Mouse (Mus musculus) Patski (cell line): Measurements from ENCODE around the gene Hba-x. TPM values are rescaled to one million over a fixed set of nuclear protein-coding genes. Genes with fewer than 3 reads are reported as not detected.
"Not testable (repeated sequence)": the region's sequence is repeated elsewhere in the genome, so short reads cannot be mapped to it uniquely, and the experiment has no call there.

Experiments used
- ATAC-seq: fragments of 100-300 bp; one replicate; pipeline ENCODE4 v1.8.0; 2021
- CTCF ChIA-PET: fragments of 350-600 bp; sonication (Branson Sonifier 250); formaldehyde crosslinking; loops from one replicate; lab custom pipeline; 2022; ENCODE audit warnings: inconsistent platforms; lab: Charles Lee
- POLR2A ChIA-PET: fragments of 350-600 bp; sonication (Branson Sonifier 250); formaldehyde crosslinking; loops from one replicate; lab custom pipeline; 2022; ENCODE audit warnings: antibody characterized with exemption, inconsistent platforms; lab: Charles Lee
- DNase-seq: peaks from one replicate; pipeline ENCODE4 v3.0.0-alpha.2; 2011; ENCODE audit warnings: low read depth, low spot score
- H3K27me3 ChIP-seq: fragments of 371-371 bp; one replicate; pipeline ENCODE4 v1.5.1; 2021
- CTCF ChIP-seq: fragments of 100-300 bp; IDR thresholded peaks from one replicate; pipeline ENCODE4 v1.5.1; 2021
- in situ Hi-C: fragments of 300-500 bp; cut with MboI; formaldehyde crosslinking; loops from 3 replicates; pipeline ENCODE4 v1.11.1; 2018; ENCODE audit warnings: low pct_unique_long_range_greater_than_20kb, mixed read lengths
- polyA plus RNA-seq: library from polyadenylated mRNA; unstranded; gene quantifications from one replicate; pipeline ENCODE4 v1.2.3, GENCODE M21; 2021

Hba-x gene
- polyA plus RNA-seq, 1 experiment from 2014 or later = not detected

GRCm38 (mm10) chr11:32266776-32267175, 9.4 kb upstream of the Hba-x start:
- POLR2A ChIA-PET = interaction anchor here (0.8 to 2.3 kb wide), 2 partner anchors 10 to 40 kb away, joined by 4 to 9 read pairs; partner anchors contain the start of gene Mpg
- no peak for DNase-seq
- in situ Hi-C loops = no loop called here
- no peak for ATAC-seq
- CTCF ChIA-PET = no interaction called here
- H3K27me3 ChIP-seq = peaks cover 13% of the 10 kb centered on the region
- no peak for TF ChIP-seq CTCF

- ATAC-seq (peak; percentile 90), DNase-seq (peak; percentile 37)
- no peak for TF ChIP-seq CTCF
- ChIA-PET CTCF (no interaction called here), POLR2A (interaction anchor here (0.8 to 2.3 kb wide), 2 partner anchors 10 to 40 kb away, joined by 4 to 9 read pairs; partner anchors contain the start of gene Mpg)
- in situ Hi-C loops = no loop called here
- peaks cover 16% of the 10 kb centered on the region for H3K27me3 ChIP-seq
Measured at GRCm38 (mm10) chr11:32267188-32267884, 8.9 kb upstream of the Hba-x start, which contains the start of gene Nprl3. TSS of gene Nprl3 (minus strand) at chr11:32267707.

- in situ Hi-C loops = no loop called here
- ATAC-seq (no peak), DNase-seq (no peak)
- TF ChIP-seq CTCF = no peak
- peaks cover 21% of the 10 kb centered on the region for H3K27me3 ChIP-seq
- CTCF ChIA-PET = no interaction called here
- POLR2A ChIA-PET = interaction anchor here (2.3 kb wide), 1 partner anchor 11 kb away, joined by 9 read pairs; no protein-coding TSS in a partner anchor
Measured at GRCm38 (mm10) chr11:32267964-32268363, 8.2 kb upstream of the Hba-x start.

GRCm38 (mm10) chr11:32268952-32269351, 7.2 kb upstream of the Hba-x start:
- DNase-seq (no peak), ATAC-seq (no peak)
- ChIA-PET POLR2A (interaction anchor here (1.0 kb wide), 1 partner anchor 47 kb away, joined by 3 read pairs; no protein-coding TSS in a partner anchor), CTCF (interaction anchor here (2.3 kb wide), 1 partner anchor 11 kb away, joined by 6 read pairs; no protein-coding TSS in a partner anchor)
- in situ Hi-C loops = no loop called here
- peaks cover 25% of the 10 kb centered on the region for H3K27me3 ChIP-seq
- no peak for TF ChIP-seq CTCF

GRCm38 (mm10) chr11:32271178-32271577, 5.0 kb upstream of the Hba-x start:
- TF ChIP-seq CTCF = no peak
- DNase-seq = no peak
- peaks cover 39% of the 10 kb centered on the region for H3K27me3 ChIP-seq
- ATAC-seq = no peak
- CTCF ChIA-PET = interaction anchor here (2.3 kb wide), 1 partner anchor 9 kb away, joined by 6 read pairs; no protein-coding TSS in a partner anchor
- POLR2A ChIA-PET = no interaction called here
- in situ Hi-C loops = no loop called here

GRCm38 (mm10) chr11:32277736-32278457, 1.7 kb downstream of the Hba-x start:
- no peak for ATAC-seq
- CTCF ChIA-PET = interaction anchor here (1.9 kb wide), 1 partner anchor 95 kb away, joined by 8 read pairs; no protein-coding TSS in a partner anchor

GRCm38 (mm10) chr11:32278458-32278957, 2.3 kb downstream of the Hba-x start:
- CTCF ChIA-PET = interaction anchor here (1.9 kb wide), 1 partner anchor 96 kb away, joined by 8 read pairs; no protein-coding TSS in a partner anchor
- DNase-seq (no peak), ATAC-seq (no peak)
- peaks cover 59% of the 10 kb centered on the region for H3K27me3 ChIP-seq
- in situ Hi-C loops = no loop called here
- no peak for TF ChIP-seq CTCF
- POLR2A ChIA-PET = no interaction called here

More at GRCm38 (mm10) chr11:32277736-32278457, 1.7 kb downstream of the Hba-x start:
- in situ Hi-C loops = no loop called here
- H3K27me3 ChIP-seq = peaks cover 63% of the 10 kb centered on the region
- TF ChIP-seq CTCF = no peak
- no peak for DNase-seq
- POLR2A ChIA-PET = interaction anchor here (0.6 kb wide), 1 partner anchor 1469 kb away, joined by 4 read pairs; no protein-coding TSS in a partner anchor

GRCm38 (mm10) chr11:32280646-32281045, 4.4 kb downstream of the Hba-x start:
- ATAC-seq (no peak), DNase-seq (no peak)
- no peak for TF ChIP-seq CTCF
- ChIA-PET CTCF (interaction anchor here (1.6 kb wide), 1 partner anchor 11 kb away, joined by 6 read pairs; no protein-coding TSS in a partner anchor), POLR2A (no interaction called here)
- in situ Hi-C loops = no loop called here
- peaks cover 56% of the 10 kb centered on the region for H3K27me3 ChIP-seq

GRCm38 (mm10) chr11:32281416-32282144, 5.4 kb downstream of the Hba-x start:
- H3K27me3 ChIP-seq = peaks cover 47% of the 10 kb centered on the region

GRCm38 (mm10) chr11:32283091-32283777, 7.0 kb downstream of the Hba-x start, which contains the start of gene Hba-a1:
TSS of gene Hba-a1 (plus strand) at chr11:32283511.
- in situ Hi-C loops, DNase-seq, CTCF ChIA-PET, POLR2A ChIA-PET: not testable (repeated sequence)
- peaks cover 32% of the 10 kb centered on the region for H3K27me3 ChIP-seq
- ATAC-seq = peak; percentile 6

More at GRCm38 (mm10) chr11:32281416-32282144, 5.4 kb downstream of the Hba-x start:
- no peak for TF ChIP-seq CTCF
- in situ Hi-C loops = no loop called here
- no peak for ATAC-seq
- POLR2A ChIA-PET = no interaction called here
- DNase-seq = no peak
- CTCF ChIA-PET = no interaction called here

GRCm38 (mm10) chr11:32284582-32284981, 8.4 kb downstream of the Hba-x start:
- in situ Hi-C loops, DNase-seq, POLR2A ChIA-PET, ATAC-seq: not testable (repeated sequence)
- H3K27me3 ChIP-seq = peaks cover 25% of the 10 kb centered on the region
- CTCF ChIA-PET = interaction anchor here (1.0 kb wide), 1 partner anchor 102 kb away, joined by 3 read pairs; no protein-coding TSS in a partner anchor
